Mouse (Mus musculus) bone marrow, adult 2 months (tissue): ENCODE data around the gene Cxcr6.

Experiments
- CTCF ChIP-seq: fragments of 200-500 bp; IDR thresholded peaks from 2 replicates; pipeline ENCODE4 v1.5.1; 2011; ENCODE audit warnings: low read length, control low read depth; ENCODE audit not compliant: control insufficient read depth, insufficient read depth
- POLR2A ChIP-seq: fragments of 200-500 bp; IDR thresholded peaks from 2 replicates; pipeline ENCODE4 v1.6.1; 2011; ENCODE audit warnings: low read depth, mild to moderate bottlenecking, control low read depth, low read length, borderline replicate concordance; ENCODE audit not compliant: control insufficient read depth

DNA sequence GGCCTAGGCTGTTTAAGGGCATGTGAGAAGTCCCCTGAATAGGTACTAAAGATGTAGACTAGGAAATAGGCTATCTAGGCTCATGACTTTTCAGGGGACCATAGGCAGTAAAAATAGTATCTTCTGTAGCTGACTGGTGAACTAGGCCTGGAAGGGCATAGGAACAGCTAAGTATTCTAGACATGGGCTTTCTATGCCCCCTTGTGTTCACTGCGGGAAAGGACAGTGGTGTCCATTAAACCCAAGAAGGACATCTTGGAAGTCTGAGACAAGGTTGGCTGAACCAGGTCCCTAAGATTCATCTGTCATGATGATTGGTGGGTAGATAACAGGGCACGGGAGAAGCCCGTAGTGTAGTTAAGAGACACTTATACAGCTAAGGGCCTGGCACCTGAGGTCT is 10.1 kb upstream of the Cxcr6 start:
- TF ChIP-seq CTCF: no peak
- no peak for TF ChIP-seq POLR2A
